11 mouse cellular contexts compared by ENCODE assay signal in the genomic region with DNA sequence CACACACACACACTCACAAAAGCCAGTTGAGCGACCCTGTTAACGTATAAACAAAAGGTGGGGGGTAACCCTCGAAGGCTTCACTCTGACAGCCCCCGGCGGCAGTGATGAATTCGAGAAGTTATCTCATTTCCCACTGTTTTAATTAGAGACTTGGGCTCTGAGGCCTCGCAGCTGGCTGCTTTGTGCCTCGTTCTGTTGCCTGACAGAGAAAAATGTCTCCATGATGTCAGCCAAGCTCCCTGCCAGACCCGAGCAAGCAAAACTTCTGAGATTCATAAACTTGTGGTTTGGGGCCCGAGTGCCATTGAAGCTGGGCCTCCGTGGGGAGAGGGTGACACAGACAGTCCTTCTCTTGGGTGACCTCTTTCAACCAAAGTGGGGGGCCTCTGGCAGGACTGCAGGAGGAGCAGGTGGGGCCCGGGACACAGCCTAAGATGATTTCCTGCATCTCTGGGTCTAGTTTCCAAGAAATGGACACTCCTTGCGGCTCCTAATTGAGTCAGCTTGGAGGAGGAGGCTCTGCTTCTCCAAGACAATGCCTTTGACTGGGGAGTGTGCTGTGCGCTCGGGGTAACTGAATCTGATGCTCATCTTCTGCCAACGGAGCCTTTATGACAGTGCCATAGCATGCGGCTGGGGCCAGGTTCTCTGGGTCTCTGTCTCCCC.
A peak's percentile ranks its signal among the peaks of the same experiment; 100 is the strongest.
DNase-seq lines count a peak whose midpoint lies in the region; ATAC-seq lines count a peak whose summit lies in the region.
"Had no signal": no experiment of that assay in that cellular context is flagged by ENCODE, and none has a peak within 500 bp of the region (broad histone marks: within the 10 kb centered on the region; RNA-seq: fewer than 3 reads in every experiment).

No protein-coding gene starts in this region.

- peak; percentile 31 to 57 for DNase-seq in heart, postnatal 10 days
- DNase-seq in heart, adult 11 months, result no peak
- DNase-seq in urinary bladder, postnatal 14 days (ENCODE audit: low spot score), result peak; percentile 45
- no peak for DNase-seq in urinary bladder, postnatal 10 days (ENCODE audit: low spot score)
- DNase-seq in urinary bladder, postnatal 36 days (ENCODE audit: low spot score in 2 of 2), result peak; percentile 20 to 28
- no peak for DNase-seq in right cerebral cortex, postnatal 14 days
- DNase-seq in adrenal gland, adult 8-10 months, result no peak
- DNase-seq: liver, embryonic 13.5 days had no signal

- H3K27ac ChIP-seq in kidney, embryonic 15.5 days, result peak overlapping the region; percentile 54
- H3K27ac ChIP-seq: liver, embryonic 13.5 days had no signal

- peaks cover 18% of the 10 kb centered on the region for H3K4me1 ChIP-seq in kidney, embryonic 15.5 days
- H3K4me1 ChIP-seq: liver, embryonic 13.5 days had no signal

- H3K4me3 ChIP-seq in kidney, embryonic 15.5 days (replicated peaks), result no peak overlapping the region
- H3K4me3 ChIP-seq: liver, embryonic 13.5 days had no signal

- H3K9me3 ChIP-seq in kidney, embryonic 15.5 days (replicated peaks), result 0 out of 2 replicates have a peak, but pooled peaks cover 4% of the 10 kb centered on the region
- H3K9me3 ChIP-seq: liver, embryonic 13.5 days had no signal

- ATAC-seq in kidney, embryonic 15.5 days (replicated peaks; ENCODE audit: low FRiP score), result 0 out of 2 replicates have a peak, but pooled peaks have one; percentile 49
- ATAC-seq: forebrain, embryonic 16.5 days had no signal

- 23% methylated on average over 17 of the region's 17 CpGs for WGBS in kidney, embryonic 15.5 days

- intact Hi-C loops in heart, postnatal 10 days (cut with DNase I), result no loop called here

- no peaks in the 10 kb centered on the region for H3K36me3 ChIP-seq in kidney, embryonic 15.5 days
- H3K36me3 ChIP-seq: liver, embryonic 13.5 days had no signal

- peaks cover 39% of the 10 kb centered on the region for H3K27me3 ChIP-seq in kidney, embryonic 15.5 days
- H3K27me3 ChIP-seq: liver, embryonic 13.5 days had no signal

- H3K4me2 ChIP-seq in kidney, embryonic 15.5 days, result no peak overlapping the region
- H3K4me2 ChIP-seq: heart, embryonic 11.5 days; liver, embryonic 13.5 days had no signal

- no peak overlapping the region for H3K9ac ChIP-seq in kidney, embryonic 15.5 days
- H3K9ac ChIP-seq: liver, embryonic 13.5 days had no signal

Comparison
In these comparisons a context has a peak if more than half of its experiments do, and no peak if none do; other contexts are left out.
1. DNase-seq: peak in heart, postnatal 10 days (2 of 2), urinary bladder, postnatal 14 days (single experiment) and urinary bladder, postnatal 36 days (2 of 2); none in heart, adult 11 months (single experiment), urinary bladder, postnatal 10 days (single experiment), right cerebral cortex, postnatal 14 days (single experiment) and adrenal gland, adult 8-10 months (single experiment).